ENCODE assay signal across 14 mouse cellular contexts in the genomic region with DNA sequence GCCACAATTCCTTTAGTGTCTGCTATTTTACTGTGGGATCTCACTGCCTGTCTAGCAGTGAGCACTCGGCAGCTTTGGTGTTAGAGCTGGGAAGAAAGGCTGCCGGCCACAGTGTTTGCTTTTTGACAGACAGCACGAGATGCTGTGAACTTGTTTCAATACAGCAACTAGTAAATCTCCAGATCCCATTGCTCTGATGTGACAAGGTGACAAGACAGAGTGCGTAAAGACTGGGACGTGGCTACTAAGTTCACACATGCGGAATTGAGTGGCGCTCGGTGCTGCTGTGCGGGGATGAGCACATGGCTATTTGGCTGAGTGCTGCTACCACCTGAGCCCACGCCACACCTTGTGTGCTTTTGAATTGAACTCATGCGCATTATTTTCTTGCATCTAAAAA.
"Had no signal": no experiment of that assay in that cellular context is flagged by ENCODE, and none has a peak within 500 bp of the region (broad histone marks: within the 10 kb centered on the region; RNA-seq: fewer than 3 reads in every experiment).

No protein-coding gene starts in this region.

- H3K4me1 ChIP-seq: limb, embryonic 15.5 days; stomach, embryonic 15.5 days had no signal

- H3K4me2 ChIP-seq: limb, embryonic 15.5 days; midbrain, embryonic 11.5 days; midbrain, embryonic 15.5 days; neural tube, embryonic 13.5 days; stomach, embryonic 15.5 days had no signal

- DNase-seq: kidney, adult 11 months; kidney, adult 9 months; kidney, postnatal 36 days; lung, adult 18-20 months; right cerebral cortex, postnatal 14 days; thymus, postnatal 36 days had no signal

- H3K27ac ChIP-seq: kidney, postnatal 0 days; limb, embryonic 15.5 days; liver, embryonic 14.5 days; midbrain, embryonic 15.5 days; neural tube, embryonic 13.5 days; stomach, embryonic 15.5 days had no signal

- H3K27me3 ChIP-seq: limb, embryonic 15.5 days; megakaryocyte, embryonic 14.5 days; midbrain, embryonic 15.5 days; neural tube, embryonic 13.5 days; stomach, embryonic 15.5 days had no signal

- ATAC-seq: midbrain, embryonic 15.5 days had no signal

- H3K9ac ChIP-seq: limb, embryonic 15.5 days; liver, embryonic 14.5 days; midbrain, embryonic 15.5 days; neural tube, embryonic 13.5 days; stomach, embryonic 15.5 days had no signal

- H3K9me3 ChIP-seq: limb, embryonic 15.5 days; megakaryocyte, embryonic 14.5 days; midbrain, embryonic 15.5 days; neural tube, embryonic 13.5 days; stomach, embryonic 15.5 days had no signal

- H3K4me3 ChIP-seq: limb, embryonic 15.5 days; megakaryocyte, embryonic 14.5 days; midbrain, embryonic 15.5 days; neural tube, embryonic 13.5 days; stomach, embryonic 15.5 days had no signal
